Mouse (Mus musculus) cortical plate, adult 2 months (tissue): ENCODE results near the gene Coa3.

Source experiments
- CTCF ChIP-seq: fragments of 200-500 bp; IDR thresholded peaks from 2 replicates; pipeline ENCODE4 v1.5.1; 2011; ENCODE audit warnings: mild to moderate bottlenecking, control low read depth, low read length; ENCODE audit not compliant: insufficient read depth; ENCODE audit errors: extremely low read depth
- POLR2A ChIP-seq: fragments of 200-500 bp; IDR thresholded peaks from 2 replicates; pipeline ENCODE4 v1.6.1; 2011; ENCODE audit warnings: mild to moderate bottlenecking, low read length, control low read depth; ENCODE audit not compliant: insufficient read depth; ENCODE audit errors: extremely low read depth

- no peak for TF ChIP-seq CTCF
- TF ChIP-seq POLR2A = no peak
These were observed 42.1 kb downstream of the Coa3 start for GRCm38 (mm10) chr11:101236782-101237181.
